Mouse (Mus musculus): Measurements from ENCODE around the gene Inava. TPM values are rescaled to one million over a fixed set of nuclear protein-coding genes. Genes with fewer than 3 reads are reported as not detected.

Gene Inava
- polyA plus RNA-seq, 1 experiment = 5.0 TPM

- peaks cover 7% of the 10 kb centered on the region for H3K4me1 ChIP-seq (ENCODE audit: control insufficient read depth, insufficient read depth, low read length)
- TF ChIP-seq POLR2A (IDR thresholded peaks at IDR 0.05; ENCODE audit: low read depth, low read length) (no peak), CTCF (IDR thresholded peaks at IDR 0.05; ENCODE audit: borderline replicate concordance, insufficient read depth, low read length) (no peak)
- no peak overlapping the region for H3K27ac ChIP-seq (ENCODE audit: insufficient read depth, low read length)
- H3K4me3 ChIP-seq (ENCODE audit: insufficient read depth, low read length) = no peak overlapping the region
Observed at GRCm38 (mm10) chr1:136223758-136224342, 10.2 kb downstream of the Inava start.

GRCm38 (mm10) chr1:136222386-136222785, 11.7 kb downstream of the Inava start:
- TF ChIP-seq POLR2A (IDR thresholded peaks at IDR 0.05; ENCODE audit: low read depth, low read length) (no peak), CTCF (IDR thresholded peaks at IDR 0.05; ENCODE audit: borderline replicate concordance, insufficient read depth, low read length) (no peak)
- H3K4me3 ChIP-seq (ENCODE audit: insufficient read depth, low read length) = no peak overlapping the region

GRCm38 (mm10) chr1:136220037-136220871, 13.8 kb downstream of the Inava start:
- no peak overlapping the region for H3K27ac ChIP-seq (ENCODE audit: insufficient read depth, low read length)
- H3K4me1 ChIP-seq (ENCODE audit: control insufficient read depth, insufficient read depth, low read length) = no peaks in the 10 kb centered on the region

More at GRCm38 (mm10) chr1:136222386-136222785, 11.7 kb downstream of the Inava start:
- H3K27ac ChIP-seq (ENCODE audit: insufficient read depth, low read length) = no peak overlapping the region
- no peaks in the 10 kb centered on the region for H3K4me1 ChIP-seq (ENCODE audit: control insufficient read depth, insufficient read depth, low read length)

GRCm38 (mm10) chr1:136214304-136214703, 19.8 kb downstream of the Inava start:
- Histone ChIP-seq H3K27ac (ENCODE audit: insufficient read depth, low read length) (no peak overlapping the region), H3K4me3 (ENCODE audit: insufficient read depth, low read length) (no peak overlapping the region)
- TF ChIP-seq CTCF (IDR thresholded peaks at IDR 0.05; ENCODE audit: borderline replicate concordance, insufficient read depth, low read length) = no peak
- no peak for TF ChIP-seq POLR2A (IDR thresholded peaks at IDR 0.05; ENCODE audit: low read depth, low read length)

More at GRCm38 (mm10) chr1:136220037-136220871, 13.8 kb downstream of the Inava start:
- TF ChIP-seq CTCF (IDR thresholded peaks at IDR 0.05; ENCODE audit: borderline replicate concordance, insufficient read depth, low read length) = no peak
- no peak for TF ChIP-seq POLR2A (IDR thresholded peaks at IDR 0.05; ENCODE audit: low read depth, low read length)
- no peak overlapping the region for H3K4me3 ChIP-seq (ENCODE audit: insufficient read depth, low read length)

GRCm38 (mm10) chr1:136212803-136213202, 21.3 kb downstream of the Inava start, which contains the start of gene Mroh3:
Gene Mroh3, minus strand, starts transcription at chr1:136212828.
- Histone ChIP-seq H3K4me3 (ENCODE audit: insufficient read depth, low read length) (no peak within 1 kb of the TSS), H3K27ac (ENCODE audit: insufficient read depth, low read length) (no peak within 1 kb of the TSS), H3K4me1 (ENCODE audit: control insufficient read depth, insufficient read depth, low read length) (no peaks in the 10 kb centered on the region)
- TF ChIP-seq POLR2A (IDR thresholded peaks at IDR 0.05; ENCODE audit: low read depth, low read length) (no peak), CTCF (IDR thresholded peaks at IDR 0.05; ENCODE audit: borderline replicate concordance, insufficient read depth, low read length) (peak; percentile 38; the same call in 1 of the 2 replicates)

More at GRCm38 (mm10) chr1:136214304-136214703, 19.8 kb downstream of the Inava start:
- no peaks in the 10 kb centered on the region for H3K4me1 ChIP-seq (ENCODE audit: control insufficient read depth, insufficient read depth, low read length)

GRCm38 (mm10) chr1:136190033-136190432, 44.0 kb downstream of the Inava start:
- H3K27ac ChIP-seq (ENCODE audit: insufficient read depth, low read length) = no peak overlapping the region
- TF ChIP-seq CTCF (IDR thresholded peaks at IDR 0.05; ENCODE audit: borderline replicate concordance, insufficient read depth, low read length) (no peak), POLR2A (IDR thresholded peaks at IDR 0.05; ENCODE audit: low read depth, low read length) (no peak)
- H3K4me3 ChIP-seq (ENCODE audit: insufficient read depth, low read length) = no peak overlapping the region
- H3K4me1 ChIP-seq (ENCODE audit: control insufficient read depth, insufficient read depth, low read length) = no peaks in the 10 kb centered on the region

GRCm38 (mm10) chr1:136179511-136180001, 54.5 kb downstream of the Inava start:
- no peak overlapping the region for H3K27ac ChIP-seq (ENCODE audit: insufficient read depth, low read length)
- no peak overlapping the region for H3K4me3 ChIP-seq (ENCODE audit: insufficient read depth, low read length)
- no peaks in the 10 kb centered on the region for H3K4me1 ChIP-seq (ENCODE audit: control insufficient read depth, insufficient read depth, low read length)
- TF ChIP-seq CTCF (IDR thresholded peaks at IDR 0.05; ENCODE audit: borderline replicate concordance, insufficient read depth, low read length) = no peak
- TF ChIP-seq POLR2A (IDR thresholded peaks at IDR 0.05; ENCODE audit: low read depth, low read length) = no peak

- Histone ChIP-seq H3K4me3 (ENCODE audit: insufficient read depth, low read length) (no peak overlapping the region), H3K4me1 (ENCODE audit: control insufficient read depth, insufficient read depth, low read length) (no peaks in the 10 kb centered on the region), H3K27ac (ENCODE audit: insufficient read depth, low read length) (no peak overlapping the region)
- TF ChIP-seq POLR2A (IDR thresholded peaks at IDR 0.05; ENCODE audit: low read depth, low read length) (no peak), CTCF (IDR thresholded peaks at IDR 0.05; ENCODE audit: borderline replicate concordance, insufficient read depth, low read length) (no peak)
Observed at GRCm38 (mm10) chr1:136178741-136179140, 55.3 kb downstream of the Inava start.

- Histone ChIP-seq H3K4me3 (ENCODE audit: insufficient read depth, low read length) (no peak overlapping the region), H3K4me1 (ENCODE audit: control insufficient read depth, insufficient read depth, low read length) (no peaks in the 10 kb centered on the region), H3K27ac (ENCODE audit: insufficient read depth, low read length) (no peak overlapping the region)
- TF ChIP-seq CTCF (IDR thresholded peaks at IDR 0.05; ENCODE audit: borderline replicate concordance, insufficient read depth, low read length) = no peak
- TF ChIP-seq POLR2A (IDR thresholded peaks at IDR 0.05; ENCODE audit: low read depth, low read length) = no peak
Observed at GRCm38 (mm10) chr1:136177085-136177484, 57.0 kb downstream of the Inava start.

GRCm38 (mm10) chr1:136175183-136175582, 58.9 kb downstream of the Inava start:
- TF ChIP-seq CTCF (IDR thresholded peaks at IDR 0.05; ENCODE audit: borderline replicate concordance, insufficient read depth, low read length) (peak; percentile 56; the same call in 1 of the 2 replicates), POLR2A (IDR thresholded peaks at IDR 0.05; ENCODE audit: low read depth, low read length) (no peak)
- no peak overlapping the region for H3K4me3 ChIP-seq (ENCODE audit: insufficient read depth, low read length)
- H3K4me1 ChIP-seq (ENCODE audit: control insufficient read depth, insufficient read depth, low read length) = no peaks in the 10 kb centered on the region
- no peak overlapping the region for H3K27ac ChIP-seq (ENCODE audit: insufficient read depth, low read length)

Data from embryonic fibroblast, embryonic 13.5 days (primary cell).